Mouse (Mus musculus): ENCODE results near the gene Gdi1. TPM values are rescaled to one million over a fixed set of nuclear protein-coding genes. Genes with fewer than 3 reads are reported as not detected.
"Not testable (repeated sequence)": the region's sequence is repeated elsewhere in the genome, so short reads cannot be mapped to it uniquely, and the experiment has no call there.

Gene Gdi1
- polyA plus RNA-seq, 1 experiment from 2014 or later: 144 TPM

GRCm38 (mm10) chrX:74312540-74313464 lies 8.0 kb downstream of the Gdi1 start, which contains the start of gene Fam50a:
TSS of gene Fam50a (plus strand) at chrX:74313033.
- Histone ChIP-seq H3K9ac (ENCODE audit: low read length) (peak within 1 kb of the TSS; percentile 82), H3K36me3 (ENCODE audit: control insufficient read depth, insufficient read depth) (peaks cover 18% of the 10 kb centered on the region), H3K4me3 (ENCODE audit: low read length) (peak within 1 kb of the TSS; percentile 73), H3K9me3 (replicated peaks; ENCODE audit: control insufficient read depth, low read length) (no peaks in the 10 kb centered on the region), H3K4me2 (ENCODE audit: low read depth, low read length) (peak within 1 kb of the TSS; percentile 61), H3K4me1 (ENCODE audit: control insufficient read depth, insufficient read depth, low read length) (no peaks in the 10 kb centered on the region), H3K27me3 (ENCODE audit: control insufficient read depth, insufficient read depth, low read length) (no peaks in the 10 kb centered on the region), H3K27ac (ENCODE audit: low read length) (peak within 1 kb of the TSS; percentile 88)
- ATAC-seq (replicated peaks; ENCODE audit: extremely low read depth, insufficient read depth, low FRiP score): peak; percentile 95
- 18% methylated on average over 59 of the region's 59 CpGs for WGBS

GRCm38 (mm10) chrX:74328725-74329161 lies 23.9 kb downstream of the Gdi1 start, which contains the start of gene Plxna3:
TSS of gene Plxna3 (plus strand) at chrX:74329066.
- Histone ChIP-seq H3K4me3 (ENCODE audit: low read length) (peak within 1 kb of the TSS; percentile 53), H3K36me3 (ENCODE audit: control insufficient read depth, insufficient read depth) (no peaks in the 10 kb centered on the region), H3K9ac (ENCODE audit: low read length) (peak within 1 kb of the TSS; percentile 73), H3K4me1 (ENCODE audit: control insufficient read depth, insufficient read depth, low read length) (peaks cover 11% of the 10 kb centered on the region), H3K4me2 (ENCODE audit: low read depth, low read length) (peak within 1 kb of the TSS; percentile 67), H3K27me3 (ENCODE audit: control insufficient read depth, insufficient read depth, low read length) (no peaks in the 10 kb centered on the region), H3K9me3 (replicated peaks; ENCODE audit: control insufficient read depth, low read length) (no peaks in the 10 kb centered on the region), H3K27ac (ENCODE audit: low read length) (peak within 1 kb of the TSS; percentile 62)
- peak; percentile 92 for ATAC-seq (replicated peaks; ENCODE audit: extremely low read depth, insufficient read depth, low FRiP score)
- 12% methylated on average over 22 of the region's 30 CpGs for WGBS

GRCm38 (mm10) chrX:74329215-74329671 lies 24.4 kb downstream of the Gdi1 start:
- H3K4me1 ChIP-seq (ENCODE audit: control insufficient read depth, insufficient read depth, low read length): peaks cover 11% of the 10 kb centered on the region
- H3K4me2 ChIP-seq (ENCODE audit: low read depth, low read length): peak overlapping the region; percentile 67
- WGBS: 18% methylated on average over 10 of the region's 10 CpGs
- H3K27me3 ChIP-seq (ENCODE audit: control insufficient read depth, insufficient read depth, low read length): no peaks in the 10 kb centered on the region
- ATAC-seq (replicated peaks; ENCODE audit: extremely low read depth, insufficient read depth, low FRiP score): peak; percentile 15; the same call in 1 of the 2 replicates
- no peak overlapping the region for H3K27ac ChIP-seq (ENCODE audit: low read length)
- H3K9ac ChIP-seq (ENCODE audit: low read length): peak overlapping the region; percentile 73
- H3K4me3 ChIP-seq (ENCODE audit: low read length): peak overlapping the region; percentile 53
- H3K9me3 ChIP-seq (replicated peaks; ENCODE audit: control insufficient read depth, low read length): no peaks in the 10 kb centered on the region
- H3K36me3 ChIP-seq (ENCODE audit: control insufficient read depth, insufficient read depth): no peaks in the 10 kb centered on the region

- H3K9ac ChIP-seq (ENCODE audit: low read length): no peak overlapping the region
- no peak for ATAC-seq (replicated peaks; ENCODE audit: extremely low read depth, insufficient read depth, low FRiP score)
Observed at GRCm38 (mm10) chrX:74330166-74330930, 25.6 kb downstream of the Gdi1 start.

GRCm38 (mm10) chrX:74352645-74353466 lies 48.1 kb downstream of the Gdi1 start:
- Histone ChIP-seq H3K9me3 (replicated peaks; ENCODE audit: control insufficient read depth, low read length) (no peaks in the 10 kb centered on the region), H3K4me1 (ENCODE audit: control insufficient read depth, insufficient read depth, low read length) (no peaks in the 10 kb centered on the region), H3K4me2 (ENCODE audit: low read depth, low read length) (peak overlapping the region; percentile 69), H3K36me3 (ENCODE audit: control insufficient read depth, insufficient read depth) (no peaks in the 10 kb centered on the region), H3K4me3 (ENCODE audit: low read length) (peak overlapping the region; percentile 60), H3K9ac (ENCODE audit: low read length) (peak overlapping the region; percentile 74), H3K27me3 (ENCODE audit: control insufficient read depth, insufficient read depth, low read length) (no peaks in the 10 kb centered on the region), H3K27ac (ENCODE audit: low read length) (peak overlapping the region; percentile 51)
- WGBS: 17% methylated on average over 13 of the region's 13 CpGs
- peak; percentile 14; the same call in 1 of the 2 replicates for ATAC-seq (replicated peaks; ENCODE audit: extremely low read depth, insufficient read depth, low FRiP score)

More at GRCm38 (mm10) chrX:74330166-74330930, 25.6 kb downstream of the Gdi1 start:
- Histone ChIP-seq H3K27me3 (ENCODE audit: control insufficient read depth, insufficient read depth, low read length) (no peaks in the 10 kb centered on the region), H3K4me3 (ENCODE audit: low read length) (no peak overlapping the region), H3K27ac (ENCODE audit: low read length) (no peak overlapping the region), H3K4me2 (ENCODE audit: low read depth, low read length) (no peak overlapping the region), H3K36me3 (ENCODE audit: control insufficient read depth, insufficient read depth) (no peaks in the 10 kb centered on the region), H3K4me1 (ENCODE audit: control insufficient read depth, insufficient read depth, low read length) (peaks cover 11% of the 10 kb centered on the region), H3K9me3 (replicated peaks; ENCODE audit: control insufficient read depth, low read length) (no peaks in the 10 kb centered on the region)
- 48% methylated on average over 2 of the region's 2 CpGs for WGBS

GRCm38 (mm10) chrX:74353467-74353770 lies 48.6 kb downstream of the Gdi1 start, which contains the start of gene Lage3:
TSS of gene Lage3 (minus strand) at chrX:74353618.
- 10% methylated on average over 16 of the region's 22 CpGs for WGBS

GRCm38 (mm10) chrX:74357069-74357468 lies 52.3 kb downstream of the Gdi1 start:
- H3K36me3 ChIP-seq (ENCODE audit: control insufficient read depth, insufficient read depth); H3K9ac ChIP-seq (ENCODE audit: low read length); ATAC-seq (replicated peaks; ENCODE audit: extremely low read depth, insufficient read depth, low FRiP score); H3K27ac ChIP-seq (ENCODE audit: low read length); H3K4me2 ChIP-seq (ENCODE audit: low read depth, low read length); H3K4me1 ChIP-seq (ENCODE audit: control insufficient read depth, insufficient read depth, low read length); H3K27me3 ChIP-seq (ENCODE audit: control insufficient read depth, insufficient read depth, low read length); H3K4me3 ChIP-seq (ENCODE audit: low read length); H3K9me3 ChIP-seq (replicated peaks; ENCODE audit: control insufficient read depth, low read length): not testable (repeated sequence)
- 88% methylated on average over 2 of the region's 3 CpGs for WGBS

More at GRCm38 (mm10) chrX:74353467-74353770, 48.6 kb downstream of the Gdi1 start, which contains the start of gene Lage3:
- ATAC-seq (replicated peaks; ENCODE audit: extremely low read depth, insufficient read depth, low FRiP score): peak; percentile 89
- Histone ChIP-seq H3K27ac (ENCODE audit: low read length) (peak within 1 kb of the TSS; percentile 51), H3K9ac (ENCODE audit: low read length) (peak within 1 kb of the TSS; percentile 74), H3K36me3 (ENCODE audit: control insufficient read depth, insufficient read depth) (no peaks in the 10 kb centered on the region), H3K9me3 (replicated peaks; ENCODE audit: control insufficient read depth, low read length) (no peaks in the 10 kb centered on the region), H3K4me1 (ENCODE audit: control insufficient read depth, insufficient read depth, low read length) (no peaks in the 10 kb centered on the region), H3K4me3 (ENCODE audit: low read length) (peak within 1 kb of the TSS; percentile 60), H3K4me2 (ENCODE audit: low read depth, low read length) (peak within 1 kb of the TSS; percentile 69), H3K27me3 (ENCODE audit: control insufficient read depth, insufficient read depth, low read length) (no peaks in the 10 kb centered on the region)

- Histone ChIP-seq H3K4me1 (ENCODE audit: control insufficient read depth, insufficient read depth, low read length) (no peaks in the 10 kb centered on the region), H3K9me3 (replicated peaks; ENCODE audit: control insufficient read depth, low read length) (no peaks in the 10 kb centered on the region), H3K27ac (ENCODE audit: low read length) (no peak overlapping the region), H3K9ac (ENCODE audit: low read length) (no peak overlapping the region), H3K4me2 (ENCODE audit: low read depth, low read length) (no peak overlapping the region), H3K36me3 (ENCODE audit: control insufficient read depth, insufficient read depth) (no peaks in the 10 kb centered on the region), H3K4me3 (ENCODE audit: low read length) (no peak overlapping the region), H3K27me3 (ENCODE audit: control insufficient read depth, insufficient read depth, low read length) (no peaks in the 10 kb centered on the region)
- 37% methylated on average over 11 of the region's 11 CpGs for WGBS
- ATAC-seq (replicated peaks; ENCODE audit: extremely low read depth, insufficient read depth, low FRiP score): no peak
Observed at GRCm38 (mm10) chrX:74359171-74359570, 54.4 kb downstream of the Gdi1 start.
